Mouse (Mus musculus): ENCODE results near the gene Maats1. TPM values are rescaled to one million over a fixed set of nuclear protein-coding genes. Genes with fewer than 3 reads are reported as not detected.

Gene Maats1
- polyA plus RNA-seq, 1 experiment from 2014 or later = 0.04 TPM

- no peak for TF ChIP-seq CTCF (IDR thresholded peaks at IDR 0.05; ENCODE audit: low read depth)
- 33% methylated on average over 10 of the region's 10 CpGs for WGBS (ENCODE audit: insufficient replicate concordance)
- H3K4me3 ChIP-seq (ENCODE audit: low read depth, low read length) = no peak within 1 kb of the TSS
- H3K9me3 ChIP-seq (ENCODE audit: low read length) = no peaks in the 10 kb centered on the region
- peak within 1 kb of the TSS; percentile 45 for H3K4me2 ChIP-seq (ENCODE audit: low read depth, low read length)
- H3K9ac ChIP-seq (replicated peaks) = peak within 1 kb of the TSS; percentile 21; the same call in 1 of the 2 replicates
- H3K27me3 ChIP-seq (ENCODE audit: insufficient read depth, low read length) = no peaks in the 10 kb centered on the region
- H3K36me3 ChIP-seq (replicated peaks; ENCODE audit: insufficient read depth, low read length) = no peaks in the 10 kb centered on the region
- peaks cover 8% of the 10 kb centered on the region; the same call in 1 of the 2 replicates for H3K4me1 ChIP-seq (ENCODE audit: insufficient read depth)
- ATAC-seq (no peak), DNase-seq (no peak)
- H3K27ac ChIP-seq (ENCODE audit: low read depth) = no peak within 1 kb of the TSS
Measured at GRCm38 (mm10) chr16:38361933-38362332, 20.0 kb upstream of the Maats1 start, which contains the start of gene Popdc2. TSS of gene Popdc2 (plus strand) at chr16:38362209.

GRCm38 (mm10) chr16:38360317-38360716, 18.4 kb upstream of the Maats1 start:
- TF ChIP-seq CTCF (IDR thresholded peaks at IDR 0.05; ENCODE audit: low read depth) (no peak), EP300 (IDR thresholded peaks at IDR 0.05; ENCODE audit: low read depth) (no peak)
- no peak overlapping the region for H3K4me3 ChIP-seq (ENCODE audit: low read depth, low read length)
- H3K4me2 ChIP-seq (ENCODE audit: low read depth, low read length) = no peak overlapping the region
- H3K4me1 ChIP-seq (ENCODE audit: insufficient read depth) = peaks cover 8% of the 10 kb centered on the region; the same call in 1 of the 2 replicates
- 55% methylated on average over 2 of the region's 2 CpGs for WGBS (ENCODE audit: insufficient replicate concordance)
- DNase-seq = no peak
- no peaks in the 10 kb centered on the region for H3K9me3 ChIP-seq (ENCODE audit: low read length)
- no peak overlapping the region for H3K9ac ChIP-seq (replicated peaks)
- ATAC-seq = no peak
- peaks cover 3% of the 10 kb centered on the region; the same call in 1 of the 2 replicates for H3K36me3 ChIP-seq (replicated peaks; ENCODE audit: insufficient read depth, low read length)
- H3K27me3 ChIP-seq (ENCODE audit: insufficient read depth, low read length) = no peaks in the 10 kb centered on the region
- no peak overlapping the region for H3K27ac ChIP-seq (ENCODE audit: low read depth)

- H3K27me3 ChIP-seq (ENCODE audit: insufficient read depth, low read length) = no peaks in the 10 kb centered on the region
- H3K36me3 ChIP-seq (replicated peaks; ENCODE audit: insufficient read depth, low read length) = peaks cover 3% of the 10 kb centered on the region; the same call in 1 of the 2 replicates
- H3K4me1 ChIP-seq (ENCODE audit: insufficient read depth) = peaks cover 8% of the 10 kb centered on the region; the same call in 1 of the 2 replicates
- H3K4me3 ChIP-seq (ENCODE audit: low read depth, low read length) = no peak overlapping the region
- TF ChIP-seq CTCF (IDR thresholded peaks at IDR 0.05; ENCODE audit: low read depth) (no peak), EP300 (IDR thresholded peaks at IDR 0.05; ENCODE audit: low read depth) (no peak)
- H3K9me3 ChIP-seq (ENCODE audit: low read length) = no peaks in the 10 kb centered on the region
- ATAC-seq = no peak
- no peak overlapping the region for H3K27ac ChIP-seq (ENCODE audit: low read depth)
- 54% methylated on average over 3 of the region's 3 CpGs for WGBS (ENCODE audit: insufficient replicate concordance)
- no peak overlapping the region for H3K4me2 ChIP-seq (ENCODE audit: low read depth, low read length)
- DNase-seq = no peak
- no peak overlapping the region for H3K9ac ChIP-seq (replicated peaks)
Measured at GRCm38 (mm10) chr16:38359857-38360256, 17.9 kb upstream of the Maats1 start.

- Histone ChIP-seq H3K4me1 (ENCODE audit: insufficient read depth) (peaks cover 8% of the 10 kb centered on the region; the same call in 1 of the 2 replicates), H3K27me3 (ENCODE audit: insufficient read depth, low read length) (no peaks in the 10 kb centered on the region), H3K9me3 (ENCODE audit: low read length) (no peaks in the 10 kb centered on the region), H3K4me3 (ENCODE audit: low read depth, low read length) (no peak overlapping the region), H3K9ac (replicated peaks) (no peak overlapping the region), H3K36me3 (replicated peaks; ENCODE audit: insufficient read depth, low read length) (peaks cover 3% of the 10 kb centered on the region; the same call in 1 of the 2 replicates), H3K4me2 (ENCODE audit: low read depth, low read length) (no peak overlapping the region), H3K27ac (ENCODE audit: low read depth) (no peak overlapping the region)
- DNase-seq = no peak
- no peak for ATAC-seq
- TF ChIP-seq CTCF (IDR thresholded peaks at IDR 0.05; ENCODE audit: low read depth) = no peak
- no peak for TF ChIP-seq EP300 (IDR thresholded peaks at IDR 0.05; ENCODE audit: low read depth)
- 86% methylated on average over 2 of the region's 2 CpGs for WGBS (ENCODE audit: insufficient replicate concordance)
Measured at GRCm38 (mm10) chr16:38359241-38359640, 17.3 kb upstream of the Maats1 start.

- TF ChIP-seq EP300 (IDR thresholded peaks at IDR 0.05; ENCODE audit: low read depth) (no peak), CTCF (IDR thresholded peaks at IDR 0.05; ENCODE audit: low read depth) (no peak)
- H3K4me3 ChIP-seq (ENCODE audit: low read depth, low read length) = no peak overlapping the region
- H3K9me3 ChIP-seq (ENCODE audit: low read length) = no peaks in the 10 kb centered on the region
- no peak overlapping the region for H3K27ac ChIP-seq (ENCODE audit: low read depth)
- peaks cover 3% of the 10 kb centered on the region; the same call in 1 of the 2 replicates for H3K36me3 ChIP-seq (replicated peaks; ENCODE audit: insufficient read depth, low read length)
- no peaks in the 10 kb centered on the region for H3K27me3 ChIP-seq (ENCODE audit: insufficient read depth, low read length)
- 78% methylated on average over 6 of the region's 6 CpGs for WGBS (ENCODE audit: insufficient replicate concordance)
- H3K9ac ChIP-seq (replicated peaks) = no peak overlapping the region
- DNase-seq (no peak), ATAC-seq (no peak)
- H3K4me2 ChIP-seq (ENCODE audit: low read depth, low read length) = no peak overlapping the region
- H3K4me1 ChIP-seq (ENCODE audit: insufficient read depth) = peaks cover 8% of the 10 kb centered on the region; the same call in 1 of the 2 replicates
Measured at GRCm38 (mm10) chr16:38358256-38358812, 16.4 kb upstream of the Maats1 start.

GRCm38 (mm10) chr16:38354185-38354913, 12.4 kb upstream of the Maats1 start:
- H3K9me3 ChIP-seq (ENCODE audit: low read length) = no peaks in the 10 kb centered on the region
- no peak for DNase-seq
- no peak overlapping the region for H3K4me3 ChIP-seq (ENCODE audit: low read depth, low read length)
- 51% methylated on average over 5 of the region's 5 CpGs for WGBS (ENCODE audit: insufficient replicate concordance)
- no peak for TF ChIP-seq EP300 (IDR thresholded peaks at IDR 0.05; ENCODE audit: low read depth)
- H3K4me1 ChIP-seq (ENCODE audit: insufficient read depth) = 0 out of 2 replicates have a peak, but pooled peaks cover 5% of the 10 kb centered on the region
- no peak overlapping the region for H3K9ac ChIP-seq (replicated peaks)
- ATAC-seq = no peak
- no peak overlapping the region for H3K27ac ChIP-seq (ENCODE audit: low read depth)
- H3K27me3 ChIP-seq (ENCODE audit: insufficient read depth, low read length) = no peaks in the 10 kb centered on the region
- H3K36me3 ChIP-seq (replicated peaks; ENCODE audit: insufficient read depth, low read length) = peaks cover 38% of the 10 kb centered on the region
- no peak overlapping the region for H3K4me2 ChIP-seq (ENCODE audit: low read depth, low read length)

Data from liver, postnatal 0 days (tissue).